Mouse (Mus musculus): ENCODE data around the gene Gm10974.
A peak's percentile ranks its signal among the peaks of the same experiment; 100 is the strongest.

Gm10974 gene

GRCm38 (mm10) chr7:66405951-66406721 lies 40.4 kb downstream of the Gm10974 start:
- no peak for DNase-seq (ENCODE audit: low read depth)

GRCm38 (mm10) chr7:66406971-66407370 lies 41.3 kb downstream of the Gm10974 start:
- DNase-seq (ENCODE audit: low read depth): no peak

- peak; percentile 69 for DNase-seq (ENCODE audit: low read depth)
Measured at GRCm38 (mm10) chr7:66409433-66409832, 43.7 kb downstream of the Gm10974 start.

- DNase-seq (ENCODE audit: low read depth): no peak
Measured at GRCm38 (mm10) chr7:66413093-66413492, 47.4 kb downstream of the Gm10974 start.

GRCm38 (mm10) chr7:66416829-66417228 lies 51.1 kb downstream of the Gm10974 start:
- DNase-seq (ENCODE audit: low read depth): no peak

GRCm38 (mm10) chr7:66418981-66419380 lies 53.3 kb downstream of the Gm10974 start:
- DNase-seq (ENCODE audit: low read depth): no peak

GRCm38 (mm10) chr7:66421903-66422302 lies 56.2 kb downstream of the Gm10974 start:
- DNase-seq (ENCODE audit: low read depth): no peak

GRCm38 (mm10) chr7:66427053-66427436 lies 61.3 kb downstream of the Gm10974 start:
- no peak for DNase-seq (ENCODE audit: low read depth)

GRCm38 (mm10) chr7:66427437-66428161 lies 61.9 kb downstream of the Gm10974 start, which contains the start of gene Aldh1a3:
Aldh1a3 (minus strand) TSS chr7:66427517.
- DNase-seq (ENCODE audit: low read depth): no peak

- peak; percentile 80 for DNase-seq (ENCODE audit: low read depth)
Measured at GRCm38 (mm10) chr7:66434453-66434935, 68.8 kb downstream of the Gm10974 start.

Measured in NIH3T3 (cell line).